Mouse (Mus musculus): ENCODE data around the gene Mageb5.
"Not testable (repeated sequence)": the region's sequence is repeated elsewhere in the genome, so short reads cannot be mapped to it uniquely, and the experiment has no call there.

- TF ChIP-seq POLR2A (IDR thresholded peaks at IDR 0.05; ENCODE audit: borderline replicate concordance, extremely low read depth, low read depth, low read length); CTCF (IDR thresholded peaks at IDR 0.05; ENCODE audit: insufficient read depth, low read length): not testable (repeated sequence)
Measured at GRCm38 (mm10) chrX:91782918-91783317, at the start of gene Mageb5.
